ENCODE assay signal across 25 mouse cellular contexts in the genomic region with DNA sequence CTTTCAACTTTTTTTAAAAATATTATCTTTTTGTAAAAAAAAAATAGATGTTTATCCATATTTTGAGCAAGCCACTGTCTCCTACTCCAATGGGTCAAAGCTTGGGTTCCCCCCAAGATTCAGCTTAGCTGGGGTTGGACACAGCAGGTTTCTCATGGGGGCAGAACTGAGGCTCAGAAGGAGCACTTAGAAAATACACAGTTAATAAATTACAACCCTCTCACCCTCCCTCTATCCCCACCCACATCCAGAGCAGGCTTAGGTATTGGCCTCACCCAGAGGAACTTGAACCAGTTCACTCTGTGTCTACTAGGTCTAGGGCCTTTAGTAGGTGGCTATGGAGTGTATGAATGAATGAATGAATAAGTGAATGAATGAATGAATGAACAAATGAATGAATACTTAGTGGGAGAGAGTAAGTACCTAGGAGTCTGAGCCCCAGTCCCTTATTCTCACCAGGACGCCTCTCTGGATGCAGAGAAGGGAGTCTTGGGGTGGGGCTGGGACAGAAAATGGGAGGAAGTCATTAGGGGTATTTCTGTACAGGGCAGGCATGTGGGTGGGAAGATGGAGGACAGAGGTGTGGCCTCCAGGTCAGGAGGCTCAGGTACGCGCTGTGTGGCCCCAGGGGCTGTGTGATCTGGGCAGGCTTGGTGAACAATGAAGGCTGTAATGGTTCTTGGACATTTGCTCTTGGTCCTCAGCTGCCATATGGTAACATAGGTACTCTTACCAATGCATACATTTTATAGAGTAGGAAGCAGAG. TPM values are rescaled to one million over a fixed set of nuclear protein-coding genes. Genes with fewer than 3 reads are reported as not detected.
DNase-seq lines count a peak whose midpoint lies in the region; ATAC-seq and TF ChIP-seq lines count a peak whose summit lies in the region.
"Had no signal": no experiment of that assay in that cellular context is flagged by ENCODE, and none has a peak within 500 bp of the region (broad histone marks: within the 10 kb centered on the region; RNA-seq: fewer than 3 reads in every experiment).

No protein-coding gene starts in this region.

- no peak for DNase-seq in heart, postnatal 4 days
- no peak for DNase-seq in stomach, postnatal 0 days (ENCODE audit: low spot score)
- DNase-seq in ovary, postnatal 10 days (ENCODE audit: low spot score), result no peak
- no peak for DNase-seq in midbrain, postnatal 0 days (ENCODE audit: low spot score)
- DNase-seq: adrenal gland, postnatal 25 days; cerebellum, adult 18-20 months; cerebellum, postnatal 14 days; gastrocnemius, adult 2 months; heart, postnatal 14 days; kidney, adult 9 months; kidney, postnatal 4 days; lung, embryonic 14.5 days; right cerebral cortex, postnatal 14 days had no signal

- H3K4me1 ChIP-seq in heart, embryonic 13.5 days, result no peaks in the 10 kb centered on the region
- no peaks in the 10 kb centered on the region for H3K4me1 ChIP-seq in stomach, embryonic 15.5 days
- H3K4me1 ChIP-seq in stomach, postnatal 0 days (replicated peaks; ENCODE audit: control insufficient read depth, insufficient read depth), result no peaks in the 10 kb centered on the region
- peaks cover 5% of the 10 kb centered on the region for H3K4me1 ChIP-seq in intestine, embryonic 16.5 days (ENCODE audit: control insufficient read depth, insufficient read depth, low read length)
- H3K4me1 ChIP-seq in midbrain, postnatal 0 days (ENCODE audit: insufficient read depth, low read length), result no peaks in the 10 kb centered on the region
- H3K4me1 ChIP-seq: embryonic facial prominence, embryonic 12.5 days; hindbrain, embryonic 13.5 days; midbrain, embryonic 13.5 days had no signal

- no peak for TF ChIP-seq CTCF in stomach, postnatal 0 days (IDR thresholded peaks at IDR 0.05; ENCODE audit: low read depth)
- TF ChIP-seq CTCF in midbrain, postnatal 0 days (IDR thresholded peaks at IDR 0.05), result no peak

- no peak for ATAC-seq in heart, embryonic 13.5 days (ENCODE audit: extremely low read depth, insufficient number of reproducible peaks, low FRiP score, low TSS enrichment)
- peak; percentile 45; the same call in 1 of the 2 replicates for ATAC-seq in stomach, embryonic 15.5 days (ENCODE audit: insufficient read depth, low FRiP score, low read depth)
- ATAC-seq in stomach, postnatal 0 days (ENCODE audit: low FRiP score, low TSS enrichment), result no peak
- ATAC-seq in intestine, embryonic 16.5 days, result peak; percentile 66
- ATAC-seq in megakaryocyte-erythroid progenitor cell, adult 5-6 weeks (replicated peaks; ENCODE audit: low FRiP score, low TSS enrichment, poor library complexity, severe bottlenecking), result no peak
- no peak for ATAC-seq in midbrain, postnatal 0 days (ENCODE audit: low FRiP score)
- ATAC-seq: forebrain, embryonic 14.5 days; midbrain, embryonic 13.5 days had no signal

- H3K9ac ChIP-seq in heart, embryonic 13.5 days, result no peak overlapping the region
- no peak overlapping the region for H3K9ac ChIP-seq in stomach, embryonic 15.5 days
- H3K9ac ChIP-seq in stomach, postnatal 0 days (ENCODE audit: low read length), result no peak overlapping the region
- no peak overlapping the region for H3K9ac ChIP-seq in intestine, embryonic 16.5 days (ENCODE audit: low read depth, low read length)
- H3K9ac ChIP-seq in midbrain, postnatal 0 days (replicated peaks; ENCODE audit: low read length, poor library complexity, severe bottlenecking), result no peak overlapping the region
- H3K9ac ChIP-seq: embryonic facial prominence, embryonic 12.5 days; hindbrain, embryonic 13.5 days; limb, embryonic 13.5 days; lung, embryonic 14.5 days; midbrain, embryonic 13.5 days had no signal

- H3K27ac ChIP-seq in heart, embryonic 13.5 days (replicated peaks), result no peak overlapping the region
- H3K27ac ChIP-seq in stomach, embryonic 15.5 days, result no peak overlapping the region
- H3K27ac ChIP-seq in stomach, postnatal 0 days (replicated peaks), result no peak overlapping the region
- H3K27ac ChIP-seq in intestine, embryonic 16.5 days (ENCODE audit: low read length), result no peak overlapping the region
- H3K27ac ChIP-seq in midbrain, postnatal 0 days (ENCODE audit: low read depth, low read length), result no peak overlapping the region
- H3K27ac ChIP-seq: embryonic facial prominence, embryonic 12.5 days; gastrocnemius, adult 2 months; hindbrain, embryonic 13.5 days; limb, embryonic 13.5 days; midbrain, embryonic 13.5 days had no signal

- H3K4me2 ChIP-seq in heart, embryonic 13.5 days, result 0 out of 2 replicates have a peak overlapping the region, but pooled peaks have one; percentile 0
- H3K4me2 ChIP-seq in stomach, embryonic 15.5 days, result no peak overlapping the region
- H3K4me2 ChIP-seq in stomach, postnatal 0 days (replicated peaks; ENCODE audit: low read depth), result no peak overlapping the region
- H3K4me2 ChIP-seq in intestine, embryonic 16.5 days (ENCODE audit: low read depth, low read length), result no peak overlapping the region
- no peak overlapping the region for H3K4me2 ChIP-seq in midbrain, postnatal 0 days (ENCODE audit: low read depth, low read length, poor library complexity, severe bottlenecking)
- H3K4me2 ChIP-seq: embryonic facial prominence, embryonic 12.5 days; heart, embryonic 11.5 days; hindbrain, embryonic 13.5 days; limb, embryonic 13.5 days; lung, embryonic 14.5 days; midbrain, embryonic 13.5 days had no signal

- no peak overlapping the region for H3K4me3 ChIP-seq in heart, embryonic 13.5 days
- no peak overlapping the region for H3K4me3 ChIP-seq in stomach, embryonic 15.5 days (replicated peaks)
- no peak overlapping the region for H3K4me3 ChIP-seq in stomach, postnatal 0 days (ENCODE audit: low read depth, low read length)
- no peak overlapping the region for H3K4me3 ChIP-seq in intestine, embryonic 16.5 days (ENCODE audit: low read length)
- H3K4me3 ChIP-seq in midbrain, postnatal 0 days (ENCODE audit: low read depth, low read length), result no peak overlapping the region
- H3K4me3 ChIP-seq: embryonic facial prominence, embryonic 12.5 days; gastrocnemius, adult 2 months; hindbrain, embryonic 13.5 days; limb, embryonic 13.5 days; midbrain, embryonic 13.5 days had no signal

- peaks cover 35% of the 10 kb centered on the region for H3K27me3 ChIP-seq in heart, embryonic 13.5 days (replicated peaks)
- H3K27me3 ChIP-seq in stomach, embryonic 15.5 days (replicated peaks), result no peaks in the 10 kb centered on the region
- no peaks in the 10 kb centered on the region for H3K27me3 ChIP-seq in stomach, postnatal 0 days (ENCODE audit: control insufficient read depth, insufficient read depth, low read length)
- H3K27me3 ChIP-seq in intestine, embryonic 16.5 days (replicated peaks; ENCODE audit: control insufficient read depth, insufficient read depth, low read length), result 0 out of 2 replicates have a peak, but pooled peaks cover 3% of the 10 kb centered on the region
- no peaks in the 10 kb centered on the region for H3K27me3 ChIP-seq in midbrain, postnatal 0 days (ENCODE audit: insufficient read depth, low read length)
- H3K27me3 ChIP-seq: embryonic facial prominence, embryonic 12.5 days; limb, embryonic 13.5 days; midbrain, embryonic 13.5 days had no signal

- 91% methylated on average over 3 of the region's 3 CpGs for WGBS in heart, embryonic 13.5 days
- WGBS in stomach, embryonic 15.5 days, result 84% methylated on average over 3 of the region's 3 CpGs
- 75% methylated on average over 3 of the region's 3 CpGs for WGBS in stomach, postnatal 0 days
- WGBS in intestine, embryonic 16.5 days, result 82% methylated on average over 3 of the region's 3 CpGs
- WGBS in midbrain, postnatal 0 days, result 90% methylated on average over 3 of the region's 3 CpGs

- H3K9me3 ChIP-seq in heart, embryonic 13.5 days, result no peaks in the 10 kb centered on the region
- H3K9me3 ChIP-seq in stomach, embryonic 15.5 days, result no peaks in the 10 kb centered on the region
- H3K9me3 ChIP-seq in stomach, postnatal 0 days (ENCODE audit: control insufficient read depth, low read length), result no peaks in the 10 kb centered on the region
- H3K9me3 ChIP-seq in intestine, embryonic 16.5 days (ENCODE audit: control insufficient read depth, low read length), result no peaks in the 10 kb centered on the region
- H3K9me3 ChIP-seq in midbrain, postnatal 0 days (ENCODE audit: low read length), result no peaks in the 10 kb centered on the region
- H3K9me3 ChIP-seq: embryonic facial prominence, embryonic 12.5 days; hindbrain, embryonic 13.5 days; limb, embryonic 13.5 days; midbrain, embryonic 13.5 days had no signal

- H3K36me3 ChIP-seq in heart, embryonic 13.5 days, result no peaks in the 10 kb centered on the region
- H3K36me3 ChIP-seq in stomach, embryonic 15.5 days, result no peaks in the 10 kb centered on the region
- no peaks in the 10 kb centered on the region for H3K36me3 ChIP-seq in stomach, postnatal 0 days (ENCODE audit: control insufficient read depth, insufficient read depth, low read length)
- H3K36me3 ChIP-seq in intestine, embryonic 16.5 days (ENCODE audit: control insufficient read depth, insufficient read depth, low read length), result no peaks in the 10 kb centered on the region
- H3K36me3 ChIP-seq in midbrain, postnatal 0 days (ENCODE audit: insufficient read depth, low read length), result no peaks in the 10 kb centered on the region
- H3K36me3 ChIP-seq: embryonic facial prominence, embryonic 12.5 days; hindbrain, embryonic 13.5 days; limb, embryonic 13.5 days; midbrain, embryonic 13.5 days had no signal

- no peak for TF ChIP-seq EP300 in stomach, postnatal 0 days (optimal IDR thresholded peaks at IDR 0.05)

RNA-seq across cellular contexts. Expression of gene Slc4a1, which starts 16.6 kb away (rescaled TPM):
- polyA plus RNA-seq in heart, embryonic 13.5 days (2015; fragmentation: Nextera tagmentation; extraction: Ambion mirVana), result 47.2 and 59.5 TPM in 2 replicates
- 10 to 100 TPM in 1 of 2 experiments, 1 to 10 TPM in 1; 7.2 to 22.1 TPM for total RNA-seq in heart, postnatal 4 days (2021)
- 31.8 and 68.8 TPM in 2 replicates for polyA plus RNA-seq in stomach, embryonic 15.5 days (2015; fragmentation: Nextera tagmentation; extraction: Ambion mirVana)
- polyA plus RNA-seq in stomach, postnatal 0 days (2015; fragmentation: Nextera tagmentation; extraction: Ambion mirVana), result 0.72 and 1.1 TPM in 2 replicates
- polyA plus RNA-seq in intestine, embryonic 16.5 days (2015; fragmentation: Nextera tagmentation; extraction: Ambion mirVana), result 11.2 and 19.3 TPM in 2 replicates
- 0.42 and 0.46 TPM in 2 replicates for total RNA-seq in megakaryocyte-erythroid progenitor cell, adult 5-6 weeks (2014; fragmentation: Nextera tagmentation)
- 0.27 and 6.8 TPM in 2 replicates for total RNA-seq in megakaryocyte-erythroid progenitor cell, adult 5-6 weeks (2017)
- total RNA-seq in midbrain, postnatal 0 days (2014; rRNA removed), result 0.33 and 1.1 TPM in 2 replicates
- polyA plus RNA-seq in midbrain, postnatal 0 days (2015; fragmentation: Nextera tagmentation; extraction: Ambion mirVana), result 0.27 and 0.42 TPM in 2 replicates

RNA-seq across cellular contexts. Expression of gene Ubtf, which starts 29.8 kb away (rescaled TPM):
- polyA plus RNA-seq in heart, embryonic 13.5 days (2015; fragmentation: Nextera tagmentation; extraction: Ambion mirVana), result 51.1 and 53.1 TPM in 2 replicates
- 10 to 100 TPM; 81.9 to 89.3 TPM for total RNA-seq in heart, postnatal 4 days (2021)
- 82.7 and 83.0 TPM in 2 replicates for polyA plus RNA-seq in stomach, embryonic 15.5 days (2015; fragmentation: Nextera tagmentation; extraction: Ambion mirVana)
- polyA plus RNA-seq in stomach, postnatal 0 days (2015; fragmentation: Nextera tagmentation; extraction: Ambion mirVana), result 46.6 and 46.7 TPM in 2 replicates
- polyA plus RNA-seq in intestine, embryonic 16.5 days (2015; fragmentation: Nextera tagmentation; extraction: Ambion mirVana), result 65.5 and 66.0 TPM in 2 replicates
- 90.4 and 102 TPM in 2 replicates for total RNA-seq in megakaryocyte-erythroid progenitor cell, adult 5-6 weeks (2014; fragmentation: Nextera tagmentation)
- 162 and 180 TPM in 2 replicates for total RNA-seq in megakaryocyte-erythroid progenitor cell, adult 5-6 weeks (2017)
- total RNA-seq in midbrain, postnatal 0 days (2014; rRNA removed), result 64.3 and 71.4 TPM in 2 replicates
- polyA plus RNA-seq in midbrain, postnatal 0 days (2015; fragmentation: Nextera tagmentation; extraction: Ambion mirVana), result 56.3 and 64.3 TPM in 2 replicates

RNA-seq across cellular contexts. Expression of gene Rundc3a, which starts 43.8 kb away (rescaled TPM):
- 1.1 and 1.7 TPM in 2 replicates for polyA plus RNA-seq in heart, embryonic 13.5 days (2015; fragmentation: Nextera tagmentation; extraction: Ambion mirVana)
- total RNA-seq in heart, postnatal 4 days (2021), result 1 to 10 TPM in 1 of 2 experiments, under 1 TPM in 1; 0.50 to 1.9 TPM
- 8.8 and 9.2 TPM in 2 replicates for polyA plus RNA-seq in stomach, embryonic 15.5 days (2015; fragmentation: Nextera tagmentation; extraction: Ambion mirVana)
- 5.1 and 5.9 TPM in 2 replicates for polyA plus RNA-seq in stomach, postnatal 0 days (2015; fragmentation: Nextera tagmentation; extraction: Ambion mirVana)
- 6.0 and 6.8 TPM in 2 replicates for polyA plus RNA-seq in intestine, embryonic 16.5 days (2015; fragmentation: Nextera tagmentation; extraction: Ambion mirVana)
- total RNA-seq in megakaryocyte-erythroid progenitor cell, adult 5-6 weeks (2014; fragmentation: Nextera tagmentation), result not detected in 2 replicates
- not detected in 2 replicates for total RNA-seq in megakaryocyte-erythroid progenitor cell, adult 5-6 weeks (2017)
- total RNA-seq in midbrain, postnatal 0 days (2014; rRNA removed), result 379 and 397 TPM in 2 replicates
- 127 and 133 TPM in 2 replicates for polyA plus RNA-seq in midbrain, postnatal 0 days (2015; fragmentation: Nextera tagmentation; extraction: Ambion mirVana)
- total RNA-seq: gastrocnemius, adult 2 months; granulocyte monocyte progenitor cell, adult 5-6 weeks; megakaryocyte, adult 5-6 weeks had no signal

RNA-seq across cellular contexts. Expression of gene Atxn7l3, which starts 52.9 kb away (rescaled TPM):
- polyA plus RNA-seq in heart, embryonic 13.5 days (2015; fragmentation: Nextera tagmentation; extraction: Ambion mirVana), result 8.5 and 9.2 TPM in 2 replicates
- total RNA-seq in heart, postnatal 4 days (2021), result 10 to 100 TPM; 36.8 to 39.4 TPM
- polyA plus RNA-seq in stomach, embryonic 15.5 days (2015; fragmentation: Nextera tagmentation; extraction: Ambion mirVana), result 14.5 and 14.8 TPM in 2 replicates
- 6.9 and 7.3 TPM in 2 replicates for polyA plus RNA-seq in stomach, postnatal 0 days (2015; fragmentation: Nextera tagmentation; extraction: Ambion mirVana)
- polyA plus RNA-seq in intestine, embryonic 16.5 days (2015; fragmentation: Nextera tagmentation; extraction: Ambion mirVana), result 8.8 and 9.0 TPM in 2 replicates
- total RNA-seq in megakaryocyte-erythroid progenitor cell, adult 5-6 weeks (2014; fragmentation: Nextera tagmentation), result 23.2 and 34.0 TPM in 2 replicates
- total RNA-seq in megakaryocyte-erythroid progenitor cell, adult 5-6 weeks (2017), result 18.3 and 21.5 TPM in 2 replicates
- total RNA-seq in midbrain, postnatal 0 days (2014; rRNA removed), result 166 and 169 TPM in 2 replicates
- 25.4 and 26.5 TPM in 2 replicates for polyA plus RNA-seq in midbrain, postnatal 0 days (2015; fragmentation: Nextera tagmentation; extraction: Ambion mirVana)

RNA-seq across cellular contexts. Expression of gene Slc25a39, which starts 58.4 kb away (rescaled TPM):
- polyA plus RNA-seq in heart, embryonic 13.5 days (2015; fragmentation: Nextera tagmentation; extraction: Ambion mirVana), result 287 and 294 TPM in 2 replicates
- 100 to 1,000 TPM; 161 to 165 TPM for total RNA-seq in heart, postnatal 4 days (2021)
- 256 and 259 TPM in 2 replicates for polyA plus RNA-seq in stomach, embryonic 15.5 days (2015; fragmentation: Nextera tagmentation; extraction: Ambion mirVana)
- polyA plus RNA-seq in stomach, postnatal 0 days (2015; fragmentation: Nextera tagmentation; extraction: Ambion mirVana), result 189 and 200 TPM in 2 replicates
- polyA plus RNA-seq in intestine, embryonic 16.5 days (2015; fragmentation: Nextera tagmentation; extraction: Ambion mirVana), result 366 and 376 TPM in 2 replicates
- 115 and 148 TPM in 2 replicates for total RNA-seq in megakaryocyte-erythroid progenitor cell, adult 5-6 weeks (2014; fragmentation: Nextera tagmentation)
- total RNA-seq in megakaryocyte-erythroid progenitor cell, adult 5-6 weeks (2017), result 43.8 and 55.9 TPM in 2 replicates
- total RNA-seq in midbrain, postnatal 0 days (2014; rRNA removed), result 139 and 176 TPM in 2 replicates
- 132 and 148 TPM in 2 replicates for polyA plus RNA-seq in midbrain, postnatal 0 days (2015; fragmentation: Nextera tagmentation; extraction: Ambion mirVana)

Comparison
In these comparisons a context has a peak if more than half of its experiments do, and no peak if none do; other contexts are left out.
1. ATAC-seq: peak in stomach, embryonic 15.5 days (single experiment) and intestine, embryonic 16.5 days (single experiment); none in heart, embryonic 13.5 days (single experiment), stomach, postnatal 0 days (single experiment), megakaryocyte-erythroid progenitor cell, adult 5-6 weeks (single experiment) and midbrain, postnatal 0 days (single experiment).
2. RNA of gene Rundc3a, which starts 43.8 kb away (polyA plus RNA-seq): 127 to 133 TPM in midbrain, postnatal 0 days; 8.8 to 9.2 TPM in stomach, embryonic 15.5 days, 6.0 to 6.8 TPM in intestine, embryonic 16.5 days, 5.1 to 5.9 TPM in stomach, postnatal 0 days and 1.1 to 1.7 TPM in heart, embryonic 13.5 days; every median in the first group is over 10 times any median in the second.